Mouse (Mus musculus) hindlimb bud, embryonic 11.5 days (tissue): ENCODE measurements at regions not wholly inside any gene's neighbourhood (a gene's known extent, or its start where the extent isn't known, plus 50 kb on each side); places are given as distances from the start of the nearest gene placed in this dataset.

Experiments
- DNase-seq: peaks from one replicate; pipeline ENCODE4 v3.0.0-alpha.2; 2012; ENCODE audit warnings: low read depth, low spot score; ENCODE audit errors: extremely low spot score

- peak; percentile 0 for DNase-seq
Measured at GRCm38 (mm10) chr8:96753497-96753896, 865.1 kb upstream of the Got2 start.

- no peak for DNase-seq
Measured at GRCm38 (mm10) chr8:96748896-96749295, 860.5 kb upstream of the Got2 start.

GRCm38 (mm10) chr8:96738576-96738975, 850.2 kb upstream of the Got2 start:
- no peak for DNase-seq
